Mouse (Mus musculus): ENCODE data around the gene Nfia. TPM values are rescaled to one million over a fixed set of nuclear protein-coding genes. Genes with fewer than 3 reads are reported as not detected.

Nfia gene
- polyA plus RNA-seq, 1 experiment: 1.4 TPM

GRCm38 (mm10) chr4:97816753-97817152, 44.2 kb downstream of the Nfia start:
- no peak overlapping the region for H3K27ac ChIP-seq (ENCODE audit: insufficient read depth, low read length)

GRCm38 (mm10) chr4:97817741-97818140, 45.2 kb downstream of the Nfia start:
- no peak overlapping the region for H3K4me3 ChIP-seq (ENCODE audit: low read depth, low read length)

More at GRCm38 (mm10) chr4:97816753-97817152, 44.2 kb downstream of the Nfia start:
- Histone ChIP-seq H3K27me3 (ENCODE audit: control insufficient read depth, insufficient read depth, low read length, poor library complexity, severe bottlenecking) (no peaks in the 10 kb centered on the region), H3K36me3 (ENCODE audit: control insufficient read depth, insufficient read depth, low read length, poor library complexity, severe bottlenecking) (no peaks in the 10 kb centered on the region), H3K4me3 (ENCODE audit: low read depth, low read length) (no peak overlapping the region), H3K9me3 (replicated peaks; ENCODE audit: control insufficient read depth, insufficient read depth, low read length, poor library complexity, severe bottlenecking) (no peaks in the 10 kb centered on the region), H3K9ac (ENCODE audit: low read depth, poor library complexity, severe bottlenecking) (no peak overlapping the region), H3K4me1 (ENCODE audit: control insufficient read depth, insufficient read depth, low read length) (no peaks in the 10 kb centered on the region)
- TF ChIP-seq POLR2A (IDR thresholded peaks at IDR 0.05; ENCODE audit: insufficient read depth, low read length) (no peak), CTCF (IDR thresholded peaks at IDR 0.05; ENCODE audit: low read depth, low read length) (no peak), EP300 (IDR thresholded peaks at IDR 0.05; ENCODE audit: insufficient read depth, low read depth, low read length) (no peak)

GRCm38 (mm10) chr4:97818498-97818897, 46.0 kb downstream of the Nfia start:
- H3K9ac ChIP-seq (ENCODE audit: low read depth, poor library complexity, severe bottlenecking): no peak overlapping the region
- no peak overlapping the region for H3K27ac ChIP-seq (ENCODE audit: insufficient read depth, low read length)
- no peaks in the 10 kb centered on the region for H3K27me3 ChIP-seq (ENCODE audit: control insufficient read depth, insufficient read depth, low read length, poor library complexity, severe bottlenecking)
- no peak for TF ChIP-seq EP300 (IDR thresholded peaks at IDR 0.05; ENCODE audit: insufficient read depth, low read depth, low read length)
- TF ChIP-seq CTCF (IDR thresholded peaks at IDR 0.05; ENCODE audit: low read depth, low read length): no peak
- no peak for TF ChIP-seq POLR2A (IDR thresholded peaks at IDR 0.05; ENCODE audit: insufficient read depth, low read length)
- H3K36me3 ChIP-seq (ENCODE audit: control insufficient read depth, insufficient read depth, low read length, poor library complexity, severe bottlenecking): no peaks in the 10 kb centered on the region
- no peak overlapping the region for H3K4me3 ChIP-seq (ENCODE audit: low read depth, low read length)
- H3K4me1 ChIP-seq (ENCODE audit: control insufficient read depth, insufficient read depth, low read length): no peaks in the 10 kb centered on the region
- H3K9me3 ChIP-seq (replicated peaks; ENCODE audit: control insufficient read depth, insufficient read depth, low read length, poor library complexity, severe bottlenecking): no peaks in the 10 kb centered on the region

More at GRCm38 (mm10) chr4:97817741-97818140, 45.2 kb downstream of the Nfia start:
- TF ChIP-seq EP300 (IDR thresholded peaks at IDR 0.05; ENCODE audit: insufficient read depth, low read depth, low read length) (no peak), CTCF (IDR thresholded peaks at IDR 0.05; ENCODE audit: low read depth, low read length) (no peak), POLR2A (IDR thresholded peaks at IDR 0.05; ENCODE audit: insufficient read depth, low read length) (no peak)
- Histone ChIP-seq H3K27ac (ENCODE audit: insufficient read depth, low read length) (no peak overlapping the region), H3K27me3 (ENCODE audit: control insufficient read depth, insufficient read depth, low read length, poor library complexity, severe bottlenecking) (no peaks in the 10 kb centered on the region), H3K4me1 (ENCODE audit: control insufficient read depth, insufficient read depth, low read length) (no peaks in the 10 kb centered on the region), H3K36me3 (ENCODE audit: control insufficient read depth, insufficient read depth, low read length, poor library complexity, severe bottlenecking) (no peaks in the 10 kb centered on the region), H3K9ac (ENCODE audit: low read depth, poor library complexity, severe bottlenecking) (no peak overlapping the region), H3K9me3 (replicated peaks; ENCODE audit: control insufficient read depth, insufficient read depth, low read length, poor library complexity, severe bottlenecking) (no peaks in the 10 kb centered on the region)

- no peaks in the 10 kb centered on the region for H3K9me3 ChIP-seq (replicated peaks; ENCODE audit: control insufficient read depth, insufficient read depth, low read length, poor library complexity, severe bottlenecking)
- H3K9ac ChIP-seq (ENCODE audit: low read depth, poor library complexity, severe bottlenecking): no peak overlapping the region
- H3K36me3 ChIP-seq (ENCODE audit: control insufficient read depth, insufficient read depth, low read length, poor library complexity, severe bottlenecking): no peaks in the 10 kb centered on the region
- H3K4me1 ChIP-seq (ENCODE audit: control insufficient read depth, insufficient read depth, low read length): no peaks in the 10 kb centered on the region
- H3K27ac ChIP-seq (ENCODE audit: insufficient read depth, low read length): no peak overlapping the region
- TF ChIP-seq POLR2A (IDR thresholded peaks at IDR 0.05; ENCODE audit: insufficient read depth, low read length) (no peak), EP300 (IDR thresholded peaks at IDR 0.05; ENCODE audit: insufficient read depth, low read depth, low read length) (no peak), CTCF (IDR thresholded peaks at IDR 0.05; ENCODE audit: low read depth, low read length) (no peak)
- H3K27me3 ChIP-seq (ENCODE audit: control insufficient read depth, insufficient read depth, low read length, poor library complexity, severe bottlenecking): no peaks in the 10 kb centered on the region
- H3K4me3 ChIP-seq (ENCODE audit: low read depth, low read length): no peak overlapping the region
These were observed 46.6 kb downstream of the Nfia start for GRCm38 (mm10) chr4:97819101-97819500.

GRCm38 (mm10) chr4:97820474-97821259, 48.1 kb downstream of the Nfia start:
- H3K36me3 ChIP-seq (ENCODE audit: control insufficient read depth, insufficient read depth, low read length, poor library complexity, severe bottlenecking): no peaks in the 10 kb centered on the region
- no peaks in the 10 kb centered on the region for H3K9me3 ChIP-seq (replicated peaks; ENCODE audit: control insufficient read depth, insufficient read depth, low read length, poor library complexity, severe bottlenecking)
- H3K9ac ChIP-seq (ENCODE audit: low read depth, poor library complexity, severe bottlenecking): no peak overlapping the region
- H3K27ac ChIP-seq (ENCODE audit: insufficient read depth, low read length): no peak overlapping the region
- no peaks in the 10 kb centered on the region for H3K4me1 ChIP-seq (ENCODE audit: control insufficient read depth, insufficient read depth, low read length)
- TF ChIP-seq CTCF (IDR thresholded peaks at IDR 0.05; ENCODE audit: low read depth, low read length) (no peak), EP300 (IDR thresholded peaks at IDR 0.05; ENCODE audit: insufficient read depth, low read depth, low read length) (no peak), POLR2A (IDR thresholded peaks at IDR 0.05; ENCODE audit: insufficient read depth, low read length) (no peak)
- H3K4me3 ChIP-seq (ENCODE audit: low read depth, low read length): no peak overlapping the region
- H3K27me3 ChIP-seq (ENCODE audit: control insufficient read depth, insufficient read depth, low read length, poor library complexity, severe bottlenecking): no peaks in the 10 kb centered on the region

- H3K27me3 ChIP-seq (ENCODE audit: control insufficient read depth, insufficient read depth, low read length, poor library complexity, severe bottlenecking): no peaks in the 10 kb centered on the region
- TF ChIP-seq CTCF (IDR thresholded peaks at IDR 0.05; ENCODE audit: low read depth, low read length) (no peak), EP300 (IDR thresholded peaks at IDR 0.05; ENCODE audit: insufficient read depth, low read depth, low read length) (no peak), POLR2A (IDR thresholded peaks at IDR 0.05; ENCODE audit: insufficient read depth, low read length) (no peak)
- H3K4me1 ChIP-seq (ENCODE audit: control insufficient read depth, insufficient read depth, low read length): no peaks in the 10 kb centered on the region
These were observed 49.2 kb downstream of the Nfia start for GRCm38 (mm10) chr4:97821556-97822251.

More at GRCm38 (mm10) chr4:97821556-97822251, 49.2 kb downstream of the Nfia start:
- no peaks in the 10 kb centered on the region for H3K9me3 ChIP-seq (replicated peaks; ENCODE audit: control insufficient read depth, insufficient read depth, low read length, poor library complexity, severe bottlenecking)
- no peak overlapping the region for H3K27ac ChIP-seq (ENCODE audit: insufficient read depth, low read length)
- H3K9ac ChIP-seq (ENCODE audit: low read depth, poor library complexity, severe bottlenecking): no peak overlapping the region
- H3K36me3 ChIP-seq (ENCODE audit: control insufficient read depth, insufficient read depth, low read length, poor library complexity, severe bottlenecking): no peaks in the 10 kb centered on the region
- no peak overlapping the region for H3K4me3 ChIP-seq (ENCODE audit: low read depth, low read length)
